Mouse (Mus musculus): ENCODE measurements around the gene Fchsd2.

Gene Fchsd2

GRCm38 (mm10) chr7:101236712-101237473, 144.2 kb downstream of the Fchsd2 start:
- in situ Hi-C loops (cut with MboI; ENCODE audit: low pct_unique_long_range_greater_than_20kb in 1 of 2, low sequenced_read_pairs in 2 of 2, unreplicated experiment in 1 of 2), result loop anchor here in 1 of 2 experiments (10.0 kb wide), 1 partner anchor 172 kb away; no protein-coding TSS in a partner anchor

- in situ Hi-C loops (cut with MboI; ENCODE audit: low pct_unique_long_range_greater_than_20kb in 1 of 2, low sequenced_read_pairs in 2 of 2, unreplicated experiment in 1 of 2), result no loop called here
Observed at GRCm38 (mm10) chr7:101248760-101249159, 156.1 kb downstream of the Fchsd2 start.

GRCm38 (mm10) chr7:101249173-101249572, 156.5 kb downstream of the Fchsd2 start:
- in situ Hi-C loops (cut with MboI; ENCODE audit: low pct_unique_long_range_greater_than_20kb in 1 of 2, low sequenced_read_pairs in 2 of 2, unreplicated experiment in 1 of 2), result no loop called here

- in situ Hi-C loops (cut with MboI; ENCODE audit: low pct_unique_long_range_greater_than_20kb in 1 of 2, low sequenced_read_pairs in 2 of 2, unreplicated experiment in 1 of 2), result no loop called here
Observed at GRCm38 (mm10) chr7:101253071-101253470, 160.4 kb downstream of the Fchsd2 start.

- in situ Hi-C loops (cut with MboI; ENCODE audit: low pct_unique_long_range_greater_than_20kb in 1 of 2, low sequenced_read_pairs in 2 of 2, unreplicated experiment in 1 of 2), result no loop called here
Observed at GRCm38 (mm10) chr7:101258482-101258881, 165.8 kb downstream of the Fchsd2 start.

GRCm38 (mm10) chr7:101261941-101262546, 169.4 kb downstream of the Fchsd2 start:
- in situ Hi-C loops (cut with MboI; ENCODE audit: low pct_unique_long_range_greater_than_20kb in 1 of 2, low sequenced_read_pairs in 2 of 2, unreplicated experiment in 1 of 2), result no loop called here

- in situ Hi-C loops (cut with MboI; ENCODE audit: low pct_unique_long_range_greater_than_20kb in 1 of 2, low sequenced_read_pairs in 2 of 2, unreplicated experiment in 1 of 2), result no loop called here
Observed at GRCm38 (mm10) chr7:101263511-101263910, 170.8 kb downstream of the Fchsd2 start.

GRCm38 (mm10) chr7:101267457-101268259, 175.0 kb downstream of the Fchsd2 start:
- in situ Hi-C loops (cut with MboI; ENCODE audit: low pct_unique_long_range_greater_than_20kb in 1 of 2, low sequenced_read_pairs in 2 of 2, unreplicated experiment in 1 of 2), result no loop called here

- in situ Hi-C loops (cut with MboI; ENCODE audit: low pct_unique_long_range_greater_than_20kb in 1 of 2, low sequenced_read_pairs in 2 of 2, unreplicated experiment in 1 of 2), result no loop called here
Observed at GRCm38 (mm10) chr7:101271602-101272001, 178.9 kb downstream of the Fchsd2 start.

GRCm38 (mm10) chr7:101272466-101273160, 179.9 kb downstream of the Fchsd2 start:
- in situ Hi-C loops (cut with MboI; ENCODE audit: low pct_unique_long_range_greater_than_20kb in 1 of 2, low sequenced_read_pairs in 2 of 2, unreplicated experiment in 1 of 2), result no loop called here

GRCm38 (mm10) chr7:101282721-101283120, 190.1 kb downstream of the Fchsd2 start:
- in situ Hi-C loops (cut with MboI; ENCODE audit: low pct_unique_long_range_greater_than_20kb in 1 of 2, low sequenced_read_pairs in 2 of 2, unreplicated experiment in 1 of 2), result loop anchor here in 1 of 2 experiments (10.0 kb wide), 1 partner anchor 218 kb away; no protein-coding TSS in a partner anchor

GRCm38 (mm10) chr7:101284504-101284903, 191.8 kb downstream of the Fchsd2 start:
- in situ Hi-C loops (cut with MboI; ENCODE audit: low pct_unique_long_range_greater_than_20kb in 1 of 2, low sequenced_read_pairs in 2 of 2, unreplicated experiment in 1 of 2), result loop anchor here in 1 of 2 experiments (10.0 kb wide), 1 partner anchor 220 kb away; no protein-coding TSS in a partner anchor

- in situ Hi-C loops (cut with MboI; ENCODE audit: low pct_unique_long_range_greater_than_20kb in 1 of 2, low sequenced_read_pairs in 2 of 2, unreplicated experiment in 1 of 2), result loop anchor here in 1 of 2 experiments (10.0 kb wide), 1 partner anchor 222 kb away; no protein-coding TSS in a partner anchor
Observed at GRCm38 (mm10) chr7:101286891-101287290, 194.2 kb downstream of the Fchsd2 start.

- in situ Hi-C loops (cut with MboI; ENCODE audit: low pct_unique_long_range_greater_than_20kb in 1 of 2, low sequenced_read_pairs in 2 of 2, unreplicated experiment in 1 of 2), result loop anchor here in 1 of 2 experiments (10.0 kb wide), 1 partner anchor 223 kb away; no protein-coding TSS in a partner anchor
Observed at GRCm38 (mm10) chr7:101287820-101288219, 195.2 kb downstream of the Fchsd2 start.

GRCm38 (mm10) chr7:101288436-101288835, 195.8 kb downstream of the Fchsd2 start:
- in situ Hi-C loops (cut with MboI; ENCODE audit: low pct_unique_long_range_greater_than_20kb in 1 of 2, low sequenced_read_pairs in 2 of 2, unreplicated experiment in 1 of 2), result loop anchor here in 1 of 2 experiments (10.0 kb wide), 1 partner anchor 224 kb away; no protein-coding TSS in a partner anchor

GRCm38 (mm10) chr7:101290401-101290800, 197.7 kb downstream of the Fchsd2 start:
- in situ Hi-C loops (cut with MboI; ENCODE audit: low pct_unique_long_range_greater_than_20kb in 1 of 2, low sequenced_read_pairs in 2 of 2, unreplicated experiment in 1 of 2), result no loop called here

- in situ Hi-C loops (cut with MboI; ENCODE audit: low pct_unique_long_range_greater_than_20kb in 1 of 2, low sequenced_read_pairs in 2 of 2, unreplicated experiment in 1 of 2), result no loop called here
Observed at GRCm38 (mm10) chr7:101291211-101291610, 198.5 kb downstream of the Fchsd2 start.

GRCm38 (mm10) chr7:101291641-101292040, 199.0 kb downstream of the Fchsd2 start:
- in situ Hi-C loops (cut with MboI; ENCODE audit: low pct_unique_long_range_greater_than_20kb in 1 of 2, low sequenced_read_pairs in 2 of 2, unreplicated experiment in 1 of 2), result no loop called here

All from mouse embryonic stem cell (cell line).